Mouse (Mus musculus) B cell, adult 2 months (primary cell): ENCODE measurements around the gene Erg.

Source experiments
- DNase-seq, 2 experiments: peaks; one replicate each; pipeline ENCODE4 v3.0.0; 2022

Erg gene

GRCm38 (mm10) chr16:95438848-95439540 lies 147.4 kb downstream of the Erg start:
- no peak for DNase-seq

GRCm38 (mm10) chr16:95436611-95437010 lies 149.8 kb downstream of the Erg start:
- DNase-seq: no peak

- no peak for DNase-seq
Observed at GRCm38 (mm10) chr16:95436051-95436450, 150.3 kb downstream of the Erg start.

- peak in 1 of 2 experiments; percentile 42 for DNase-seq
Observed at GRCm38 (mm10) chr16:95434434-95434833, 152.0 kb downstream of the Erg start.

- no peak for DNase-seq
Observed at GRCm38 (mm10) chr16:95432540-95432971, 153.8 kb downstream of the Erg start.

- peak in 1 of 2 experiments; percentile 45 for DNase-seq
Observed at GRCm38 (mm10) chr16:95429851-95430250, 156.5 kb downstream of the Erg start.

GRCm38 (mm10) chr16:95428239-95428638 lies 158.2 kb downstream of the Erg start:
- peak; percentile 45 to 51 for DNase-seq

GRCm38 (mm10) chr16:95427512-95427911 lies 158.9 kb downstream of the Erg start:
- peak; percentile 62 to 65 for DNase-seq

GRCm38 (mm10) chr16:95422658-95423073 lies 163.7 kb downstream of the Erg start:
- no peak for DNase-seq

- no peak for DNase-seq
Observed at GRCm38 (mm10) chr16:95421235-95421886, 165.0 kb downstream of the Erg start.

GRCm38 (mm10) chr16:95415921-95416320 lies 170.5 kb downstream of the Erg start:
- no peak for DNase-seq

- DNase-seq: no peak
Observed at GRCm38 (mm10) chr16:95415372-95415771, 171.0 kb downstream of the Erg start.

- no peak for DNase-seq
Observed at GRCm38 (mm10) chr16:95413401-95413959, 172.9 kb downstream of the Erg start.

GRCm38 (mm10) chr16:95408096-95408495 lies 178.3 kb downstream of the Erg start:
- DNase-seq: no peak

- no peak for DNase-seq
Observed at GRCm38 (mm10) chr16:95405496-95405895, 180.9 kb downstream of the Erg start.

GRCm38 (mm10) chr16:95403453-95403852 lies 182.9 kb downstream of the Erg start:
- no peak for DNase-seq

- DNase-seq: no peak
Observed at GRCm38 (mm10) chr16:95401869-95402268, 184.5 kb downstream of the Erg start.

GRCm38 (mm10) chr16:95398761-95399343 lies 187.5 kb downstream of the Erg start:
- DNase-seq: no peak

- no peak for DNase-seq
Observed at GRCm38 (mm10) chr16:95390787-95391186, 195.6 kb downstream of the Erg start.

- DNase-seq: no peak
Observed at GRCm38 (mm10) chr16:95388811-95389529, 197.4 kb downstream of the Erg start.

- no peak for DNase-seq
Observed at GRCm38 (mm10) chr16:95388292-95388691, 198.1 kb downstream of the Erg start.

- DNase-seq: no peak
Observed at GRCm38 (mm10) chr16:95387008-95387407, 199.4 kb downstream of the Erg start.
